Mouse (Mus musculus) limb, embryonic 15.5 days (tissue): ENCODE results near the gene Dhx36. TPM values are rescaled to one million over a fixed set of nuclear protein-coding genes. Genes with fewer than 3 reads are reported as not detected.

Experiments used
- ATAC-seq: fragments of 200-750 bp; cut with Nextera tagmentation; 2 replicates; pipeline ENCODE4 v1.8.0; 2017; ENCODE audit warnings: low read depth, moderate TSS enrichment; ENCODE audit not compliant: insufficient number of reproducible peaks, low FRiP score, low TSS enrichment
- H3K27ac ChIP-seq: fragments of 300-500 bp; sonication (generic); 2 replicates; pipeline ENCODE4 v1.5.1; 2015; ENCODE audit warnings: moderate library complexity, mild to moderate bottlenecking, inconsistent platforms
- H3K27me3 ChIP-seq: fragments of 300-500 bp; sonication (generic); 2 replicates; pipeline ENCODE4 v1.6.1; 2015; ENCODE audit warnings: inconsistent platforms
- H3K36me3 ChIP-seq: fragments of 300-500 bp; sonication (generic); 2 replicates; pipeline ENCODE4 v1.6.1; 2015; ENCODE audit warnings: inconsistent platforms
- H3K4me1 ChIP-seq: fragments of 300-500 bp; sonication (generic); 2 replicates; pipeline ENCODE4 v1.6.1; 2015; ENCODE audit warnings: inconsistent platforms
- H3K4me2 ChIP-seq: fragments of 300-500 bp; sonication (generic); 2 replicates; pipeline ENCODE4 v1.6.1; 2015; ENCODE audit warnings: mild to moderate bottlenecking, inconsistent platforms
- H3K4me3 ChIP-seq: fragments of 300-500 bp; sonication (generic); 2 replicates; pipeline ENCODE4 v1.5.1; 2015; ENCODE audit warnings: mild to moderate bottlenecking, inconsistent platforms
- H3K9ac ChIP-seq: fragments of 300-500 bp; sonication (generic); 2 replicates; pipeline ENCODE4 v1.6.1; 2015; ENCODE audit warnings: inconsistent platforms
- H3K9me3 ChIP-seq: fragments of 300-500 bp; sonication (generic); 2 replicates; pipeline ENCODE4 v1.6.1; 2016; ENCODE audit warnings: inconsistent platforms
- WGBS: fragments of 180-500 bp; shearing (Covaris S2); methylation state at CpG from one replicate; pipeline ENCODE4 v1.1.7; 2015; 5-methylcytosine and 5-hydroxymethylcytosine counted together
- polyA plus RNA-seq: library from polyadenylated mRNA; unstranded; fragments of >200 nt; fragmentation: Nextera tagmentation; extraction: Ambion mirVana; gene quantifications from 2 replicates; pipeline ENCODE4 v1.2.1, GENCODE M21; 2015

Gene Dhx36
- polyA plus RNA-seq, 1 experiment from 2014 or later: 25.3 TPM

- WGBS: 35% methylated on average over 6 of the region's 6 CpGs
- no peaks in the 10 kb centered on the region for H3K9me3 ChIP-seq
- no peaks in the 10 kb centered on the region for H3K27me3 ChIP-seq
- H3K9ac ChIP-seq: no peak overlapping the region
- 0 out of 2 replicates have a peak, but pooled peaks cover 7% of the 10 kb centered on the region for H3K4me1 ChIP-seq
- no peak for ATAC-seq
- peaks cover 30% of the 10 kb centered on the region for H3K36me3 ChIP-seq
- no peak overlapping the region for H3K27ac ChIP-seq
- no peak overlapping the region for H3K4me2 ChIP-seq
- H3K4me3 ChIP-seq: no peak overlapping the region
Observed at GRCm38 (mm10) chr3:62458284-62459013, 48.4 kb downstream of the Dhx36 start.

- peak; percentile 63 for ATAC-seq
- Histone ChIP-seq H3K4me3 (no peak overlapping the region), H3K9me3 (no peaks in the 10 kb centered on the region), H3K36me3 (peaks cover 17% of the 10 kb centered on the region; the same call in 1 of the 2 replicates), H3K4me2 (no peak overlapping the region), H3K27me3 (no peaks in the 10 kb centered on the region), H3K27ac (no peak overlapping the region), H3K4me1 (0 out of 2 replicates have a peak, but pooled peaks cover 7% of the 10 kb centered on the region), H3K9ac (no peak overlapping the region)
- 29% methylated on average over 1 of the region's 1 CpGs for WGBS
Observed at GRCm38 (mm10) chr3:62455854-62456253, 51.0 kb downstream of the Dhx36 start.

- WGBS: 66% methylated on average over 3 of the region's 3 CpGs
- H3K4me1 ChIP-seq: 0 out of 2 replicates have a peak, but pooled peaks cover 7% of the 10 kb centered on the region
- H3K9me3 ChIP-seq: no peaks in the 10 kb centered on the region
- no peak overlapping the region for H3K4me3 ChIP-seq
- no peak overlapping the region for H3K27ac ChIP-seq
- H3K27me3 ChIP-seq: no peaks in the 10 kb centered on the region
- H3K36me3 ChIP-seq: 0 out of 2 replicates have a peak, but pooled peaks cover 3% of the 10 kb centered on the region
- H3K9ac ChIP-seq: no peak overlapping the region
- no peak for ATAC-seq
- no peak overlapping the region for H3K4me2 ChIP-seq
Observed at GRCm38 (mm10) chr3:62454096-62454495, 52.7 kb downstream of the Dhx36 start.

- Histone ChIP-seq H3K4me1 (0 out of 2 replicates have a peak, but pooled peaks cover 7% of the 10 kb centered on the region), H3K36me3 (peaks cover 7% of the 10 kb centered on the region; the same call in 1 of the 2 replicates), H3K9ac (no peak overlapping the region), H3K4me3 (no peak overlapping the region), H3K9me3 (no peaks in the 10 kb centered on the region), H3K27ac (no peak overlapping the region), H3K27me3 (no peaks in the 10 kb centered on the region), H3K4me2 (no peak overlapping the region)
- ATAC-seq: no peak
- WGBS: 53% methylated on average over 4 of the region's 4 CpGs
Observed at GRCm38 (mm10) chr3:62452961-62453360, 53.8 kb downstream of the Dhx36 start.

- Histone ChIP-seq H3K9me3 (no peaks in the 10 kb centered on the region), H3K4me1 (0 out of 2 replicates have a peak, but pooled peaks cover 4% of the 10 kb centered on the region), H3K4me3 (no peak overlapping the region), H3K9ac (no peak overlapping the region), H3K27me3 (no peaks in the 10 kb centered on the region), H3K4me2 (no peak overlapping the region), H3K27ac (no peak overlapping the region), H3K36me3 (peaks cover 11% of the 10 kb centered on the region; the same call in 1 of the 2 replicates)
- ATAC-seq: no peak
- WGBS: 89% methylated on average over 4 of the region's 4 CpGs
Observed at GRCm38 (mm10) chr3:62449871-62450496, 56.8 kb downstream of the Dhx36 start.

GRCm38 (mm10) chr3:62447151-62447550 is 59.7 kb downstream of the Dhx36 start:
- peaks cover 10% of the 10 kb centered on the region; the same call in 1 of the 2 replicates for H3K36me3 ChIP-seq
- no peaks in the 10 kb centered on the region for H3K27me3 ChIP-seq
- no peak overlapping the region for H3K4me2 ChIP-seq
- no peak overlapping the region for H3K27ac ChIP-seq
- H3K4me1 ChIP-seq: no peaks in the 10 kb centered on the region
- 71% methylated on average over 8 of the region's 8 CpGs for WGBS
- no peak for ATAC-seq
- H3K9me3 ChIP-seq: no peaks in the 10 kb centered on the region
- H3K4me3 ChIP-seq: no peak overlapping the region
- H3K9ac ChIP-seq: no peak overlapping the region

GRCm38 (mm10) chr3:62446271-62446670 is 60.5 kb downstream of the Dhx36 start:
- no peak overlapping the region for H3K9ac ChIP-seq
- H3K27me3 ChIP-seq: no peaks in the 10 kb centered on the region
- H3K36me3 ChIP-seq: peaks cover 8% of the 10 kb centered on the region; the same call in 1 of the 2 replicates
- no peak overlapping the region for H3K4me2 ChIP-seq
- no peak overlapping the region for H3K4me3 ChIP-seq
- no peaks in the 10 kb centered on the region for H3K4me1 ChIP-seq
- H3K9me3 ChIP-seq: no peaks in the 10 kb centered on the region
- ATAC-seq: no peak
- WGBS: 81% methylated on average over 7 of the region's 7 CpGs
- no peak overlapping the region for H3K27ac ChIP-seq

GRCm38 (mm10) chr3:62443582-62444194 is 63.1 kb downstream of the Dhx36 start:
- ATAC-seq: no peak
- WGBS: 75% methylated on average over 12 of the region's 12 CpGs

GRCm38 (mm10) chr3:62440431-62440969 is 66.3 kb downstream of the Dhx36 start:
- Histone ChIP-seq H3K27ac (no peak overlapping the region), H3K27me3 (no peaks in the 10 kb centered on the region), H3K9ac (no peak overlapping the region), H3K36me3 (no peaks in the 10 kb centered on the region), H3K4me3 (no peak overlapping the region), H3K4me2 (no peak overlapping the region), H3K4me1 (no peaks in the 10 kb centered on the region), H3K9me3 (no peaks in the 10 kb centered on the region)
- no peak for ATAC-seq
- 59% methylated on average over 5 of the region's 5 CpGs for WGBS

More at GRCm38 (mm10) chr3:62443582-62444194, 63.1 kb downstream of the Dhx36 start:
- Histone ChIP-seq H3K9ac (no peak overlapping the region), H3K4me1 (no peaks in the 10 kb centered on the region), H3K4me2 (no peak overlapping the region), H3K36me3 (peaks cover 5% of the 10 kb centered on the region; the same call in 1 of the 2 replicates), H3K4me3 (no peak overlapping the region), H3K27ac (no peak overlapping the region), H3K27me3 (no peaks in the 10 kb centered on the region), H3K9me3 (no peaks in the 10 kb centered on the region)

- Histone ChIP-seq H3K4me2 (no peak overlapping the region), H3K27me3 (no peaks in the 10 kb centered on the region), H3K9me3 (no peaks in the 10 kb centered on the region), H3K36me3 (no peaks in the 10 kb centered on the region), H3K27ac (no peak overlapping the region), H3K9ac (no peak overlapping the region), H3K4me1 (no peaks in the 10 kb centered on the region), H3K4me3 (no peak overlapping the region)
- no peak for ATAC-seq
Observed at GRCm38 (mm10) chr3:62435923-62436322, 70.9 kb downstream of the Dhx36 start.

GRCm38 (mm10) chr3:62433675-62434074 is 73.1 kb downstream of the Dhx36 start:
- 57% methylated on average over 4 of the region's 4 CpGs for WGBS
- Histone ChIP-seq H3K27me3 (no peaks in the 10 kb centered on the region), H3K4me2 (no peak overlapping the region), H3K4me1 (no peaks in the 10 kb centered on the region), H3K36me3 (no peaks in the 10 kb centered on the region), H3K9ac (no peak overlapping the region), H3K4me3 (no peak overlapping the region), H3K27ac (no peak overlapping the region), H3K9me3 (no peaks in the 10 kb centered on the region)
- no peak for ATAC-seq
